Mouse (Mus musculus): ENCODE data around the gene Nccrp1.
"Not testable (repeated sequence)": the region's sequence is repeated elsewhere in the genome, so short reads cannot be mapped to it uniquely, and the experiment has no call there.

DNA sequence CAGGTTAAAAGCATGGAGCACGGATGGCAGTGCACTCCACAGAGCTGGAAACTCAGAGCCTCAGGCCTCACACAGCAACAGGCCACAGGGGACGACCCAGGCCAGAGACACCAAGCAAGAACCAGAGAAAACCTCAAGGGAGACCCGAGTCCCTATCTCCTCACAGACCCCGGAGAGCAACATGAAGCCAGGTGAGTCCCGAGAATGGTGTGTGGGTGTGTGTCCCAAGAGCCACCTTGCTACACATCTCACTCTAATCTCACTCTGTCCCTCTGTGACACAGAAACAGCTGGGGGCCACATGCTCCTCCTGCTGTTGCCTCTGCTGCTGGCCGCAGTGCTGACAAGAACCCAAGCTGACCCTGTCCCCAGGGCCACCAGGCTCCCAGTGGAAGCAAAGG is 24.5 kb downstream of the Nccrp1 start, which contains the start of gene Ifnl3:
- TF ChIP-seq POLR2A (IDR thresholded peaks at IDR 0.05; ENCODE audit: control insufficient read depth, low read depth, low read length); CTCF (IDR thresholded peaks at IDR 0.05; ENCODE audit: control insufficient read depth, insufficient read depth, insufficient replicate concordance, low read depth, low read length): not testable (repeated sequence)

All from testis, adult 2 months (tissue).